Mouse (Mus musculus) stomach, embryonic 14.5 days (tissue): ENCODE measurements at regions not wholly inside any gene's neighbourhood (a gene's known extent, or its start where the extent isn't known, plus 50 kb on each side); places are given as distances from the start of the nearest gene placed in this dataset.

Experiments
- ATAC-seq: fragments of 200-750 bp; cut with Nextera tagmentation; 2 replicates; pipeline ENCODE4 v1.8.0; 2017; ENCODE audit warnings: low read depth, moderate TSS enrichment; ENCODE audit not compliant: insufficient number of reproducible peaks, insufficient read depth, low FRiP score
- H3K27ac ChIP-seq: fragments of 300-500 bp; sonication (generic); 2 replicates; pipeline ENCODE4 v1.5.1; 2014; ENCODE audit warnings: mild to moderate bottlenecking, low read length, moderate library complexity, mixed read lengths
- H3K27me3 ChIP-seq: fragments of 300-500 bp; sonication (generic); 2 replicates; pipeline ENCODE4 v1.6.1; 2014; ENCODE audit warnings: low read length, control low read depth, mixed read lengths; ENCODE audit not compliant: control insufficient read depth, insufficient read depth
- H3K36me3 ChIP-seq: fragments of 300-500 bp; sonication (generic); 2 replicates; pipeline ENCODE4 v1.6.1; 2014; ENCODE audit warnings: mild to moderate bottlenecking, control low read depth, low read length, moderate library complexity, mixed read lengths; ENCODE audit not compliant: control insufficient read depth, insufficient read depth
- H3K4me1 ChIP-seq: fragments of 300-500 bp; sonication (generic); 2 replicates; pipeline ENCODE4 v1.6.1; 2014; ENCODE audit warnings: low read length, control low read depth, mixed read lengths; ENCODE audit not compliant: control insufficient read depth, insufficient read depth
- H3K4me2 ChIP-seq: fragments of 300-500 bp; sonication (generic); replicated peaks from 2 replicates; pipeline ENCODE4 v1.6.1; 2014; ENCODE audit warnings: low read depth, low read length, control low read depth
- H3K4me3 ChIP-seq: fragments of 300-500 bp; sonication (generic); 2 replicates; pipeline ENCODE4 v1.5.1; 2014; ENCODE audit warnings: low read depth, low read length, control low read depth
- H3K9ac ChIP-seq: fragments of 300-500 bp; sonication (generic); replicated peaks from 2 replicates; pipeline ENCODE4 v1.6.1; 2014; ENCODE audit warnings: low read depth, mild to moderate bottlenecking, control low read depth, low read length, moderate library complexity, mixed read lengths
- H3K9me3 ChIP-seq: fragments of 300-500 bp; sonication (generic); 2 replicates; pipeline ENCODE4 v1.6.1; 2016; ENCODE audit warnings: low read depth, low read length, control low read depth; ENCODE audit not compliant: control insufficient read depth
- WGBS: fragments of 180-500 bp; shearing (Covaris S2); extraction: QIAGEN DNeasy Blood & Tissue Kit; methylation state at CpG from one replicate; pipeline ENCODE4 v1.1.7; 2014; 5-methylcytosine and 5-hydroxymethylcytosine counted together

DNA sequence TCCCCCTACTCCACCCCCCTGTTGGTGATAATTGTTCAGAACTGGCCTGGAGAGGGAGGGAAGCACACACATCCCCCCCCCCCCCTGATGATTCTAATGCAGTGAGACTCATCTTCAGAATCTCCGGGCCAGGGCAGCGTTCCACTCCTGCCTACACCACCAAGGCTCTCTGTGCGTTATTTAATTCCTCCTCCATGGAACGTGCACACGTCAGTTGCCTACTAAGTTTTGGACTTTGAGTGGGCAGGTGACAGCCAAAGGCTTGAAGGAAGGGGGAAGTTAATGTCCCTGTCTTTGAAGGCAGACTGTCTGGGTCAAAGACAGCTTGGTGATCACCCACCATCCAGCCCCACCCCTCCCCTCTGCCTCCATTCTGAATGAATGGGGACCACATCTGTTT is 339.8 kb upstream of the Sall1 start:
- Histone ChIP-seq H3K4me3 (no peak overlapping the region), H3K9me3 (no peaks in the 10 kb centered on the region), H3K27me3 (no peaks in the 10 kb centered on the region), H3K27ac (no peak overlapping the region), H3K4me2 (no peak overlapping the region), H3K4me1 (0 out of 2 replicates have a peak, but pooled peaks cover 5% of the 10 kb centered on the region), H3K36me3 (no peaks in the 10 kb centered on the region), H3K9ac (no peak overlapping the region)
- ATAC-seq: no peak
- 80% methylated on average over 5 of the region's 5 CpGs for WGBS

DNA sequence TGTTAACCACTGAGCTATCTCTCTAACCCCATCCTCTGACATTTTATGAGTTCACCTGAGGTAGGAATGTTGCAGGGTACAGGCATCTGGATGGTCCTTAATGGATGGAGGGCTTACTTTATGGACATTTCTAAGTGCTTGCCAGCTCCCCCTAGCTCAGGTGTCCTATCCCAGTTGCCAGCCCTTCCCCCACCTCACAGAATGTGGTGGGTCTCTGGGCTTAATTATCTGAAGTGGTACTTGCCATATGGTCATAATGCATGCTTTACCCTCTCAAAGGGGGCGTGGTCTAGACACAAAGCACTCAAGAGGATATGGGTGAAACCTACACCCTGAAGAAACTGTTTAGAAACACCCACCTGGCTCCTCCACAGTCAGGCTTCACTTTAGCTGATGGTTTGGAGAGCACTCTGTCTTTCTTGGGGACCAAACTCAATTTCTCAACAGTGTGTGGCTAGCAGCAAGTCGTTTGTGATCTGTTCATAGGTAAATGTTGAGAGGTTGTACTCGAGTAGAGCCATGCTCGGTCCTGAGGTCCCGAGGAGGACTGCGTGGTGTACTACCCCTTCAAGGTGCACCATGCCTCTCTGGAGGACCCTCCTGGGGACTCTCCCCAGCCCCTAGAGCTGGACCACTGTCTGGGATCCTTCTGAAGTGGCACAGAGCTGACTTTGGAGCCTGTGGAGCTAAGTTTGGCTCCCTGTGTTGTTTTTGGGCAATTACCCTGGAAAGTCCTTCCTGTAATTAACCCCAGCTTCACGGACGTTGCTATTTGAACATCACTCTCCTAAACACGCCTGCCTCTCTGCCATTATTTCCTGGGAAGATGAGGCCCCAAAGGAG is 338.8 kb upstream of the Sall1 start:
- WGBS: 52% methylated on average over 9 of the region's 9 CpGs
- Histone ChIP-seq H3K27ac (no peak overlapping the region), H3K4me3 (no peak overlapping the region), H3K4me1 (0 out of 2 replicates have a peak, but pooled peaks cover 5% of the 10 kb centered on the region), H3K36me3 (no peaks in the 10 kb centered on the region), H3K4me2 (no peak overlapping the region), H3K27me3 (no peaks in the 10 kb centered on the region), H3K9ac (no peak overlapping the region), H3K9me3 (no peaks in the 10 kb centered on the region)
- ATAC-seq: no peak

GRCm38 (mm10) chr8:89380436-89380835 is 336.5 kb upstream of the Sall1 start:
- H3K27ac ChIP-seq: no peak overlapping the region
- no peak overlapping the region for H3K4me3 ChIP-seq
- no peak for ATAC-seq
- no peak overlapping the region for H3K4me2 ChIP-seq
- WGBS: 85% methylated on average over 9 of the region's 9 CpGs
- H3K4me1 ChIP-seq: no peaks in the 10 kb centered on the region
- H3K27me3 ChIP-seq: no peaks in the 10 kb centered on the region
- H3K9ac ChIP-seq: no peak overlapping the region
- no peaks in the 10 kb centered on the region for H3K9me3 ChIP-seq
- no peaks in the 10 kb centered on the region for H3K36me3 ChIP-seq

GRCm38 (mm10) chr8:89372761-89373160 is 328.8 kb upstream of the Sall1 start:
- Histone ChIP-seq H3K4me2 (no peak overlapping the region), H3K36me3 (no peaks in the 10 kb centered on the region), H3K27ac (no peak overlapping the region), H3K4me1 (no peaks in the 10 kb centered on the region), H3K27me3 (no peaks in the 10 kb centered on the region), H3K9ac (no peak overlapping the region), H3K9me3 (no peaks in the 10 kb centered on the region), H3K4me3 (no peak overlapping the region)
- ATAC-seq: no peak
- 90% methylated on average over 3 of the region's 3 CpGs for WGBS

GRCm38 (mm10) chr8:89371773-89372132 is 327.8 kb upstream of the Sall1 start:
- H3K4me1 ChIP-seq: no peaks in the 10 kb centered on the region
- 21% methylated on average over 4 of the region's 4 CpGs for WGBS
- ATAC-seq: no peak
- no peaks in the 10 kb centered on the region for H3K36me3 ChIP-seq
- H3K4me2 ChIP-seq: no peak overlapping the region
- H3K4me3 ChIP-seq: no peak overlapping the region
- H3K9ac ChIP-seq: no peak overlapping the region
- no peaks in the 10 kb centered on the region for H3K9me3 ChIP-seq
- no peaks in the 10 kb centered on the region for H3K27me3 ChIP-seq
- H3K27ac ChIP-seq: no peak overlapping the region

GRCm38 (mm10) chr8:89370816-89371772 is 327.1 kb upstream of the Sall1 start:
- Histone ChIP-seq H3K9ac (no peak overlapping the region), H3K9me3 (no peaks in the 10 kb centered on the region), H3K27ac (no peak overlapping the region), H3K27me3 (no peaks in the 10 kb centered on the region), H3K36me3 (no peaks in the 10 kb centered on the region), H3K4me2 (no peak overlapping the region), H3K4me1 (no peaks in the 10 kb centered on the region), H3K4me3 (no peak overlapping the region)
- ATAC-seq: no peak
- WGBS: 44% methylated on average over 20 of the region's 20 CpGs

DNA sequence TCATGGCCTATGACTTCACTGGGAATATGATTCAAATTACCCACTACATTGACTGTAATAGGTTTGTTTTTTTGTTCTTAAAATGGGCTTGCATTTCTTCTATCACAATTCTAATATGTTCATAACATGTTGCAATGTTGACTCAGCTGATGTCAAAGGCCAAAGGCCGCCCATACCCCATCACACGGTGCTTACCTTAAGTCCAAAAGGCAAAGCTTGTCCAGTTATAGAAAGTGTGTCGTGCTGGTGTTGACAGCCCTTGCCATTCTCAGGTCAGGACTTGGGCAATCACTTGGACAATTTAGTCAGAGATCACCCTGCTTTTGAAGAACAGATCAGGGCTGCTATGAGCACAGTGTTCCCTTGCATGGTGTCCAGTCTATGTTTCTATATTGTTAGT is 321.5 kb upstream of the Sall1 start:
- WGBS: 88% methylated on average over 3 of the region's 3 CpGs
- H3K27me3 ChIP-seq: no peaks in the 10 kb centered on the region
- H3K27ac ChIP-seq: no peak overlapping the region
- ATAC-seq: no peak
- no peak overlapping the region for H3K4me2 ChIP-seq
- H3K4me3 ChIP-seq: no peak overlapping the region
- no peak overlapping the region for H3K9ac ChIP-seq
- H3K4me1 ChIP-seq: no peaks in the 10 kb centered on the region
- no peaks in the 10 kb centered on the region for H3K36me3 ChIP-seq
- no peaks in the 10 kb centered on the region for H3K9me3 ChIP-seq

GRCm38 (mm10) chr8:89358411-89358810 is 314.4 kb upstream of the Sall1 start:
- H3K4me2 ChIP-seq: no peak overlapping the region
- 80% methylated on average over 4 of the region's 4 CpGs for WGBS
- no peaks in the 10 kb centered on the region for H3K9me3 ChIP-seq
- no peaks in the 10 kb centered on the region for H3K4me1 ChIP-seq
- H3K27me3 ChIP-seq: no peaks in the 10 kb centered on the region
- no peak overlapping the region for H3K9ac ChIP-seq
- no peak overlapping the region for H3K27ac ChIP-seq
- H3K4me3 ChIP-seq: no peak overlapping the region
- no peak for ATAC-seq
- H3K36me3 ChIP-seq: no peaks in the 10 kb centered on the region
